Mouse (Mus musculus) embryo, embryonic 11.5 days (tissue): ENCODE results near the gene Hmx3.
A peak's percentile ranks its signal among the peaks of the same experiment; 100 is the strongest.

Source experiments
- DNase-seq: peaks from one replicate; pipeline ENCODE4 v3.0.0-alpha.2; 2012; ENCODE audit warnings: low read depth, low spot score

Gene Hmx3

DNA sequence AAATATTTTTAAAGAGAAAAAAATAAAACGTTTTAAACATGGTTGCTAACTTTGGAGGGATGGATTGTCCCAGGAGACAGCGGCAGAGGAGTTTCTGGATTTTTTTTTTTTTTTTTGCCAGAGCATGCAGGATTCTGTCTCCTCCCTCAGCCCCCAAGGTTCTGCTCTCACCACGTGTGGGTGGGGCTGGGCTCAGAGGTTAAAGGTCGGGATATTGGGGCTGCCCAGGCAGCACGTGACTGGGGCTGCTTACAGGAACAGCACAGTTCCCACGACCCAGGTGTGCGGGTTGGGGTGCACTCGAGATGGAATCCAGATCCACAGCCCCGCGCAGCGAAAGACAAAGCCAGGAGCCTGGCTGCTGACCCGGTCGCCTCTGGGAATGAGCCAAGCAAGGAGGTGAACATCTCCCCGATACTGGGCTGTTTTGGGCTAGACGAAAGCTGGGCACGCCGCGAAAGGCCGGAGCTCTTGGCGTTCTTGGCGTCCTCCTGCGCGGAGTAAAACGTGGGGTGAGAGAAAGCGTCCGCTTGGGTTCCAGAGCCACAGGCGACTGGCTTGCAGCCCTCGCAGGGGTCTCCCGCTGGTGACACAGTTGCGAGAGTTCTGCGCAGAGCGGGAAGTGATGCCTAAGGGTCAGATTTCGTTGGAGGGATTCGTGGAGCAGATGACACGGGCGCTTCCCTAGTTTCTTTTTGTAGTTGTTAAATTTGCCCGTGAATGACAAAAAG lies 14.0 kb downstream of the Hmx3 start:
- DNase-seq: no peak

DNA sequence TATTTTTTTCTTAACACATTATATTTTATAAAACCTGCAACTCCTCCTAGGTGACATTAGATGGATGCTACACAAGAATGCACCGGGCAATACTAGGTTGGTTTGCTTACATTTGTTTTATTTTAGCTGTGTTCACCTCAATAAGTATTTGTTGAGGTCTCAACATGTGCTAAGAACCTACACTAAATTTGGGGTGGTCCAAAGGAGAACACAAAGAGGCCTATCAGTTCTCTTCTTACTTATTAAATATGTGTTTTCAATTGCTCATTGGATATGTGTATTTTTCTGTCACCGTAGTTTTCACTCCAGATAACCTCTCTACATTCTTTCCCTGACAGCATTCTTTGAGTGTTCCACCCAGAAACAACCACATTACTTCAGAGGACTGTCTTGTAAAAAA lies 15.1 kb downstream of the Hmx3 start:
- no peak for DNase-seq

DNA sequence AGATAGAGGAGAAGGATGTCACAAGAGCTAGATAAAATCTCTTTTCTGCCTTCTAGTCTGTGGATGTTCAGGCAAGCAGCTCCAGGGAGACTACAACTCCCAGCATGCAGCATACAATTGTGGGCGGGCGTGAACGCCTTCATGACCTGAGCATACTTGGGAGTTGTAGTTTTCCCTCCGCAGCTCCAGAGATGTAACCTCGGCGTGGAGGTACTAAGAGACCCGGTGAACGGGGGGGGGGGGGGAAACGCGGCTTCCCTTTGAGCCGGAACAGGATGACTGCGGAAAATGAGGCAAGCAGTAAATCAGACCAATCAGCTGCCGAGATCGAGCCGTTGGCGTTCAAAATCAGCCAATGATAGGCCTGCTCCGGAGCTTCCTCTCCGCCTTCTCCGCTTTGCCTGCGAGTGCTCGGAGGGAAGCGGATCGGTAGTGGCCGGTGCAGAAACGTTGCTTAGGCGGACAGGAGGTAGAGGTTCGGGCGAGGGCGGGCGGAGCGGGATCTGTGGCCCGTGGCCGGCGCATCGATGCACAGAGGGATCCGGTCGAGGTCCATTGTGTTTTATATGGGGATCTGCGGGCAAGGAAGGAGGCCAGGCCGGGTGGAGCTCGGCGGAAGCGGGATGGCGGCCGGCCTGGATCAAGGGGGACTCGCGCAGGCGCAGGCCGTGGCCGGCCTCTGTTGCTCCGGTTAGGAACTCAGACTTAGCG lies 17.5 kb downstream of the Hmx3 start, which contains the start of gene Bub3:
Gene Bub3, plus strand, starts transcription at position 237 of the 711 bp plus-strand sequence.
- DNase-seq: peak; percentile 84

DNA sequence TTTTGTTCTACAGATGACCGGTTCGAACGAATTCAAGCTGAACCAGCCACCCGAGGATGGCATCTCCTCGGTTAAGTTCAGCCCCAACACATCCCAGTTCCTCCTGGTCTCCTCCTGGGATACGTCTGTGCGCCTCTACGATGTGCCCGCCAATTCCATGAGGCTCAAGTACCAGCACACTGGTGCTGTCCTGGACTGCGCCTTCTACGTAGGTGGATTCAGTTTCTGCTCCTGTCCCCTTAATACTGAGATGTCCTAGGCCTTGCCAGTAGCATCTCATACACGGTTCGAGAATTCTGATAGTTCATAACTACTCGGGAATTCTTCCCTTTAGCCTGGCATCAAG lies 18.0 kb downstream of the Hmx3 start:
- DNase-seq: no peak

DNA sequence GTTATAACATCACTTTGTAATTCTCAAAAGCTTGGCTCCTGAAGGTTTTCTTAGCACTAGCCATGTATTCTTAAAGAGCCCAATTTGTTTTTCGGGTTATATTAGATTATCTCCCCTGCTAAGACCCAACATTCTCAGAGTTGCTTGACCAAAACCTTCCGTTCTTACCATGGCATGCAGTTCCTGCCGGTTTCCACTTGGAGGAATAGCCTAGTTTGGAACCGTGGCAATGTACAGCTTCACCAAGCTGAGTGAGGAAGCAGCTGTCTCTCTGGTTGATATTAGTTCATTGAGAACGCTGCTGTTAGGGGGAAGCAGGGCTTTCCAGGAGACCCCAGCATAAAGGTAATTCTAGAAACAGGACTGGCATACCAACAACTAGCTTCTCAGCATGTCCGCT lies 32.6 kb downstream of the Hmx3 start:
- DNase-seq: no peak

DNA sequence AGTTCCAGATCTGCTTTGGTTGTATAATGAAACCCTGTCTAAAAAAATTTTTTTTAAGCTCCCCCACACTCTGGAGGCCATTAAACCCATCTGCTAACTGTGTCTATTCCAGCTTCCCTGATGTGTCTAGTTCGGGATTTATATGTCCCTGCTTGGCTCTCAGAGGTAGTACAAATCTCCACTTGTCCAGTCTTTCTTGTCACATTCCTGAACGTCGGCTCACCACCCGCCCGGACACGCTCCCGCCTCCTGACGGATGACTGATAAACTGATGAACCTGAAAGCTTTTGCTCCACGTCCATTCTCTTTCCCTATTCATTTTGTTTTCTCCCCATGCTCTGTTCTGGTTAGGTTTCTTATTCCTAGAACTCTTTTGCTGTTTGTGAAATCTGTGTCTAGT lies 39.5 kb downstream of the Hmx3 start:
- DNase-seq: no peak

DNA sequence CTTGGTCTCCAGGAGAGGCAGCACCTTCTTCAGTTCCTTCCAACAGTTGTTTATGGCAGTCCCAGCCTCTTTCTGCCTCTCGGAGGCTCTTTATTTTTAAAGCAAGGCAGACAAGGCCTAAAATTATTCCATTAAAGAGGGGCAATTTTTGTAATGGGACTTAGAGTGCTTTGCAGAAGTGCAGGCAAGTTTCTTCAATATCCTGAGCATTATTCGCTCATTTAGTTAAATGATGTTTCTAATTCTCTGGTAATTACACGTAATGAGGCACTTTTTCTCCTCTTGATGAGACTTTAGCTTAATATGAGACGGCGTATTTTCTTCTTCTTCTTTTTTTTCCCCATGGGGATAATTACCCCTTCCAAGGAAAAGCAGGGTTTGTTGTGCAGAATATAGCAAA lies 42.9 kb downstream of the Hmx3 start:
- no peak for DNase-seq
